Mouse (Mus musculus): ENCODE results near the gene Endog. TPM values are rescaled to one million over a fixed set of nuclear protein-coding genes. Genes with fewer than 3 reads are reported as not detected.

The Endog gene
- polyA plus RNA-seq, 1 experiment from 2014 or later: 18.3 TPM

Other genes starting within 250 kb of the Endog start
- 78.1 and 79.6 TPM in 2 replicates for gene Gle1, start 236.1 kb upstream of the Endog start, polyA plus RNA-seq (2016; fragmentation: Nextera tagmentation; extraction: Ambion mirVana)
- gene Sptan1, start 205.9 kb upstream of the Endog start, polyA plus RNA-seq (2016; fragmentation: Nextera tagmentation; extraction: Ambion mirVana): 92.9 and 95.8 TPM in 2 replicates
- gene Wdr34, start 122.6 kb upstream of the Endog start, polyA plus RNA-seq (2016; fragmentation: Nextera tagmentation; extraction: Ambion mirVana): 29.4 and 32.9 TPM in 2 replicates
- gene Set, start 114.1 kb upstream of the Endog start, polyA plus RNA-seq (2016; fragmentation: Nextera tagmentation; extraction: Ambion mirVana): 870 and 873 TPM in 2 replicates
- gene Pkn3, start 93.8 kb upstream of the Endog start, polyA plus RNA-seq (2016; fragmentation: Nextera tagmentation; extraction: Ambion mirVana): 12.7 and 13.9 TPM in 2 replicates
- 35.2 and 37.7 TPM in 2 replicates for gene Zdhhc12, start 77.8 kb upstream of the Endog start, polyA plus RNA-seq (2016; fragmentation: Nextera tagmentation; extraction: Ambion mirVana)
- gene Zer1, start 46.9 kb upstream of the Endog start, polyA plus RNA-seq (2016; fragmentation: Nextera tagmentation; extraction: Ambion mirVana): 7.1 and 7.4 TPM in 2 replicates
- gene Tbc1d13, start 37.7 kb upstream of the Endog start, polyA plus RNA-seq (2016; fragmentation: Nextera tagmentation; extraction: Ambion mirVana): 8.1 and 8.2 TPM in 2 replicates
- 95.4 and 98.5 TPM in 2 replicates for gene Spout1, start 7.0 kb downstream of the Endog start, polyA plus RNA-seq (2016; fragmentation: Nextera tagmentation; extraction: Ambion mirVana)
- gene Kyat1, start 34.4 kb downstream of the Endog start, polyA plus RNA-seq (2016; fragmentation: Nextera tagmentation; extraction: Ambion mirVana): 8.2 and 8.3 TPM in 2 replicates
- 46.5 and 47.5 TPM in 2 replicates for gene Lrrc8a, start 66.2 kb downstream of the Endog start, polyA plus RNA-seq (2016; fragmentation: Nextera tagmentation; extraction: Ambion mirVana)
- 0.05 and 0.09 TPM in 2 replicates for gene Gm28035, start 69.1 kb downstream of the Endog start, polyA plus RNA-seq (2016; fragmentation: Nextera tagmentation; extraction: Ambion mirVana)
- gene Phyhd1, start 94.7 kb downstream of the Endog start, polyA plus RNA-seq (2016; fragmentation: Nextera tagmentation; extraction: Ambion mirVana): 2.9 and 4.9 TPM in 2 replicates
- not detected in 2 replicates for gene Gm28038, start 109.5 kb downstream of the Endog start, polyA plus RNA-seq (2016; fragmentation: Nextera tagmentation; extraction: Ambion mirVana)
- gene Dolk, start 114.8 kb downstream of the Endog start, polyA plus RNA-seq (2016; fragmentation: Nextera tagmentation; extraction: Ambion mirVana): 23.9 and 24.0 TPM in 2 replicates
- 68.0 and 76.6 TPM in 2 replicates for gene Nup188, start 114.9 kb downstream of the Endog start, polyA plus RNA-seq (2016; fragmentation: Nextera tagmentation; extraction: Ambion mirVana)
- 84.8 and 85.6 TPM in 2 replicates for gene Sh3glb2, start 187.8 kb downstream of the Endog start, polyA plus RNA-seq (2016; fragmentation: Nextera tagmentation; extraction: Ambion mirVana)
- gene Miga2, start 192.7 kb downstream of the Endog start, polyA plus RNA-seq (2016; fragmentation: Nextera tagmentation; extraction: Ambion mirVana): 29.3 and 30.8 TPM in 2 replicates
- 46.2 and 47.9 TPM in 2 replicates for gene Dolpp1, start 220.8 kb downstream of the Endog start, polyA plus RNA-seq (2016; fragmentation: Nextera tagmentation; extraction: Ambion mirVana)
- gene Crat, start 244.3 kb downstream of the Endog start, polyA plus RNA-seq (2016; fragmentation: Nextera tagmentation; extraction: Ambion mirVana): 19.9 and 20.3 TPM in 2 replicates
- gene Ptpa, start 244.5 kb downstream of the Endog start, polyA plus RNA-seq (2016; fragmentation: Nextera tagmentation; extraction: Ambion mirVana): 161 and 162 TPM in 2 replicates